Mouse (Mus musculus): Measurements from ENCODE around the gene Gale. TPM values are rescaled to one million over a fixed set of nuclear protein-coding genes. Genes with fewer than 3 reads are reported as not detected.

Gene Gale
- polyA plus RNA-seq, 1 experiment from 2014 or later: 44.1 TPM

- Histone ChIP-seq H3K9me3 (ENCODE audit: control insufficient read depth, low read length) (no peaks in the 10 kb centered on the region), H3K36me3 (ENCODE audit: control insufficient read depth, insufficient read depth) (peaks cover 12% of the 10 kb centered on the region)
These were observed 581 bp upstream of the Gale start for GRCm38 (mm10) chr4:135962946-135963345.

GRCm38 (mm10) chr4:135964426-135964825, 899 bp downstream of the Gale start:
- H3K9ac ChIP-seq (replicated peaks; ENCODE audit: low read depth, low read length): peak overlapping the region; percentile 87
- 3% methylated on average over 12 of the region's 12 CpGs for WGBS
- H3K4me3 ChIP-seq (replicated peaks; ENCODE audit: low read length): peak overlapping the region; percentile 88
- no peak for ATAC-seq
- H3K4me2 ChIP-seq (ENCODE audit: low read length): peak overlapping the region; percentile 96
- H3K27me3 ChIP-seq (replicated peaks; ENCODE audit: control insufficient read depth, insufficient read depth, low read length): no peaks in the 10 kb centered on the region
- H3K27ac ChIP-seq (ENCODE audit: low read length): no peak overlapping the region
- H3K4me1 ChIP-seq (replicated peaks; ENCODE audit: control insufficient read depth, insufficient read depth, low read length): peaks cover 16% of the 10 kb centered on the region
- H3K36me3 ChIP-seq (ENCODE audit: control insufficient read depth, insufficient read depth): peaks cover 25% of the 10 kb centered on the region
- H3K9me3 ChIP-seq (ENCODE audit: control insufficient read depth, low read length): no peaks in the 10 kb centered on the region

More at GRCm38 (mm10) chr4:135962946-135963345, 581 bp upstream of the Gale start:
- Histone ChIP-seq H3K4me2 (ENCODE audit: low read length) (peak overlapping the region; percentile 84), H3K27ac (ENCODE audit: low read length) (peak overlapping the region; percentile 52), H3K9ac (replicated peaks; ENCODE audit: low read depth, low read length) (peak overlapping the region; percentile 87), H3K4me1 (replicated peaks; ENCODE audit: control insufficient read depth, insufficient read depth, low read length) (peaks cover 16% of the 10 kb centered on the region), H3K4me3 (replicated peaks; ENCODE audit: low read length) (peak overlapping the region; percentile 88), H3K27me3 (replicated peaks; ENCODE audit: control insufficient read depth, insufficient read depth, low read length) (no peaks in the 10 kb centered on the region)
- WGBS: 4% methylated on average over 15 of the region's 15 CpGs
- ATAC-seq: no peak; the same call in 1 of the 2 replicates

- no peak overlapping the region for H3K4me2 ChIP-seq (ENCODE audit: low read length)
- WGBS: 82% methylated on average over 9 of the region's 9 CpGs
- no peak overlapping the region for H3K4me3 ChIP-seq (replicated peaks; ENCODE audit: low read length)
- H3K27ac ChIP-seq (ENCODE audit: low read length): no peak overlapping the region
- H3K36me3 ChIP-seq (ENCODE audit: control insufficient read depth, insufficient read depth): peaks cover 22% of the 10 kb centered on the region
- H3K9ac ChIP-seq (replicated peaks; ENCODE audit: low read depth, low read length): no peak overlapping the region
- H3K9me3 ChIP-seq (ENCODE audit: control insufficient read depth, low read length): no peaks in the 10 kb centered on the region
- ATAC-seq: no peak
- H3K27me3 ChIP-seq (replicated peaks; ENCODE audit: control insufficient read depth, insufficient read depth, low read length): no peaks in the 10 kb centered on the region
- H3K4me1 ChIP-seq (replicated peaks; ENCODE audit: control insufficient read depth, insufficient read depth, low read length): peaks cover 16% of the 10 kb centered on the region
These were observed 1.6 kb downstream of the Gale start for GRCm38 (mm10) chr4:135965113-135965512.

- Histone ChIP-seq H3K27ac (ENCODE audit: low read length) (no peak overlapping the region), H3K9ac (replicated peaks; ENCODE audit: low read depth, low read length) (no peak overlapping the region), H3K27me3 (replicated peaks; ENCODE audit: control insufficient read depth, insufficient read depth, low read length) (no peaks in the 10 kb centered on the region), H3K4me3 (replicated peaks; ENCODE audit: low read length) (no peak overlapping the region), H3K9me3 (ENCODE audit: control insufficient read depth, low read length) (no peaks in the 10 kb centered on the region), H3K36me3 (ENCODE audit: control insufficient read depth, insufficient read depth) (peaks cover 25% of the 10 kb centered on the region), H3K4me1 (replicated peaks; ENCODE audit: control insufficient read depth, insufficient read depth, low read length) (peaks cover 22% of the 10 kb centered on the region), H3K4me2 (ENCODE audit: low read length) (no peak overlapping the region)
- WGBS: 95% methylated on average over 16 of the region's 16 CpGs
- ATAC-seq: no peak
These were observed 2.8 kb downstream of the Gale start for GRCm38 (mm10) chr4:135966283-135966682.

- H3K4me1 ChIP-seq (replicated peaks; ENCODE audit: control insufficient read depth, insufficient read depth, low read length): peaks cover 29% of the 10 kb centered on the region
- H3K9ac ChIP-seq (replicated peaks; ENCODE audit: low read depth, low read length): no peak overlapping the region
- WGBS: 89% methylated on average over 18 of the region's 18 CpGs
- H3K36me3 ChIP-seq (ENCODE audit: control insufficient read depth, insufficient read depth): peaks cover 25% of the 10 kb centered on the region
- H3K4me3 ChIP-seq (replicated peaks; ENCODE audit: low read length): no peak overlapping the region
- H3K27ac ChIP-seq (ENCODE audit: low read length): no peak overlapping the region
- no peak overlapping the region for H3K4me2 ChIP-seq (ENCODE audit: low read length)
- no peaks in the 10 kb centered on the region for H3K27me3 ChIP-seq (replicated peaks; ENCODE audit: control insufficient read depth, insufficient read depth, low read length)
- ATAC-seq: no peak
- H3K9me3 ChIP-seq (ENCODE audit: control insufficient read depth, low read length): no peaks in the 10 kb centered on the region
These were observed 3.7 kb downstream of the Gale start for GRCm38 (mm10) chr4:135967086-135967760.

GRCm38 (mm10) chr4:135968271-135968869, 4.8 kb downstream of the Gale start:
- no peak overlapping the region for H3K9ac ChIP-seq (replicated peaks; ENCODE audit: low read depth, low read length)
- WGBS: 75% methylated on average over 19 of the region's 19 CpGs
- no peak overlapping the region for H3K27ac ChIP-seq (ENCODE audit: low read length)
- no peak for ATAC-seq
- H3K27me3 ChIP-seq (replicated peaks; ENCODE audit: control insufficient read depth, insufficient read depth, low read length): no peaks in the 10 kb centered on the region
- peaks cover 27% of the 10 kb centered on the region for H3K4me1 ChIP-seq (replicated peaks; ENCODE audit: control insufficient read depth, insufficient read depth, low read length)
- H3K36me3 ChIP-seq (ENCODE audit: control insufficient read depth, insufficient read depth): peaks cover 25% of the 10 kb centered on the region
- no peak overlapping the region for H3K4me2 ChIP-seq (ENCODE audit: low read length)
- no peak overlapping the region for H3K4me3 ChIP-seq (replicated peaks; ENCODE audit: low read length)
- no peaks in the 10 kb centered on the region for H3K9me3 ChIP-seq (ENCODE audit: control insufficient read depth, low read length)

- Histone ChIP-seq H3K9me3 (ENCODE audit: control insufficient read depth, low read length) (no peaks in the 10 kb centered on the region), H3K9ac (replicated peaks; ENCODE audit: low read depth, low read length) (no peak overlapping the region), H3K27me3 (replicated peaks; ENCODE audit: control insufficient read depth, insufficient read depth, low read length) (no peaks in the 10 kb centered on the region), H3K36me3 (ENCODE audit: control insufficient read depth, insufficient read depth) (peaks cover 25% of the 10 kb centered on the region), H3K27ac (ENCODE audit: low read length) (no peak overlapping the region), H3K4me2 (ENCODE audit: low read length) (no peak overlapping the region), H3K4me1 (replicated peaks; ENCODE audit: control insufficient read depth, insufficient read depth, low read length) (peaks cover 24% of the 10 kb centered on the region), H3K4me3 (replicated peaks; ENCODE audit: low read length) (no peak overlapping the region)
- 88% methylated on average over 13 of the region's 13 CpGs for WGBS
- no peak for ATAC-seq
These were observed 5.7 kb downstream of the Gale start for GRCm38 (mm10) chr4:135969070-135969750.

GRCm38 (mm10) chr4:135970585-135970984, 7.1 kb downstream of the Gale start:
- 87% methylated on average over 11 of the region's 11 CpGs for WGBS
- Histone ChIP-seq H3K4me3 (replicated peaks; ENCODE audit: low read length) (no peak overlapping the region), H3K36me3 (ENCODE audit: control insufficient read depth, insufficient read depth) (peaks cover 33% of the 10 kb centered on the region)

GRCm38 (mm10) chr4:135971805-135972555, 8.5 kb downstream of the Gale start:
- peak overlapping the region; percentile 92 for H3K4me2 ChIP-seq (ENCODE audit: low read length)
- H3K9ac ChIP-seq (replicated peaks; ENCODE audit: low read depth, low read length): peak overlapping the region; percentile 94
- peak; percentile 45 for ATAC-seq
- H3K9me3 ChIP-seq (ENCODE audit: control insufficient read depth, low read length): no peaks in the 10 kb centered on the region
- peak overlapping the region; percentile 49 for H3K27ac ChIP-seq (ENCODE audit: low read length)
- WGBS: under 1% methylated on average over 35 of the region's 35 CpGs
- H3K4me1 ChIP-seq (replicated peaks; ENCODE audit: control insufficient read depth, insufficient read depth, low read length): peaks cover 17% of the 10 kb centered on the region
- peak overlapping the region; percentile 96 for H3K4me3 ChIP-seq (replicated peaks; ENCODE audit: low read length)
- peaks cover 38% of the 10 kb centered on the region for H3K36me3 ChIP-seq (ENCODE audit: control insufficient read depth, insufficient read depth)
- no peaks in the 10 kb centered on the region for H3K27me3 ChIP-seq (replicated peaks; ENCODE audit: control insufficient read depth, insufficient read depth, low read length)

More at GRCm38 (mm10) chr4:135970585-135970984, 7.1 kb downstream of the Gale start:
- Histone ChIP-seq H3K9me3 (ENCODE audit: control insufficient read depth, low read length) (no peaks in the 10 kb centered on the region), H3K4me2 (ENCODE audit: low read length) (no peak overlapping the region), H3K4me1 (replicated peaks; ENCODE audit: control insufficient read depth, insufficient read depth, low read length) (peaks cover 17% of the 10 kb centered on the region), H3K27me3 (replicated peaks; ENCODE audit: control insufficient read depth, insufficient read depth, low read length) (no peaks in the 10 kb centered on the region), H3K27ac (ENCODE audit: low read length) (no peak overlapping the region), H3K9ac (replicated peaks; ENCODE audit: low read depth, low read length) (no peak overlapping the region)
- no peak for ATAC-seq
